8 mouse cellular contexts compared by ENCODE assay signal in the genomic region with DNA sequence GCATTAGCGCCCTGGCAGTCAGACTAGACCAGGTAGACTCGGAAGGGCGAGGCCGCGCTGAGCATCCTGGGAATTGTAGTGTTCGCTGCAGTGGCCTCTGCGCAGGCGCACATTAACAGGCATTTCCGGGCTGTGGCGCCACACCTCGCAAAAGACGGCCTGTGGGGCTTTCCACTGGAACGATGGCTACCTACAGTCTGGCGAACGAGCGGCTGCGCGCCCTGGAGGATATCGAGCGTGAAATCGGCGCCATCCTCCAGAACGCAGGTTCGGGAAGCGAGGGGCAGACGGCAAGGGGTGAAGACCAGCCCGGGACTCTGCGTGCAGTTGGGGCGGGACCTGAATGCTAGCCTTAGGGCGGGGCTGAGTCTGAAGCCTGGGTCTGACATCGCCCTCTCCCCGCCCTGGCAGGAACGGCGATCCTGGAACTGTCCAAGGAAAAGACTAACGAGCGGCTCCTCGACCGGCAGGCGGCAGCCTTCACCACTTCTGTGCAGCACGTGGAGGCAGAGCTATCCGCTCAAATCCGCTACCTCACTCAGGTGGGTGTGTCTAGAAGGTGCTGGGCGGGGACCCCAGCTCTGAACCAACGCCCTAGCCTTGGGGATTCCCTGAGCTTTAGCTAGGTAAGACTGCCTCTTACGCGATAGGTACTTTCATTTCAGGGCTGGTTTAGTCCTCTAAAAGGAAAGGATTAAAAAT. TPM values are rescaled to one million over a fixed set of nuclear protein-coding genes. Genes with fewer than 3 reads are reported as not detected.
A peak's percentile ranks its signal among the peaks of the same experiment; 100 is the strongest.
DNase-seq lines count a peak whose midpoint lies in the region; ATAC-seq lines count a peak whose summit lies in the region.

Gene Med11, plus strand, starts transcription at position 123 of the 702 bp plus-strand sequence.

- peak; percentile 89 to 94 for DNase-seq in adrenal gland, adult 18-20 months (ENCODE audit: low spot score in 2 of 2)
- peak; percentile 97 for DNase-seq in embryo, embryonic 11 days
- DNase-seq in gastrocnemius, postnatal 25 days: peak; percentile 96
- DNase-seq in intestine, embryonic 14.5 days (ENCODE audit: low spot score): peak; percentile 98
- peak; percentile 95 to 96 for DNase-seq in left cerebral cortex, postnatal 14 days (ENCODE audit: low spot score in 2 of 2)
- peak; percentile 96 for DNase-seq in mesoderm, embryonic 11.5 days (ENCODE audit: low read depth, low spot score)
- DNase-seq in right cerebral cortex, postnatal 36 days (ENCODE audit: low spot score in 2 of 2): peak; percentile 93 to 95
- peak; percentile 99 for DNase-seq in yolk sac, embryonic 10.5 days (ENCODE audit: low spot score)

- H3K4me1 ChIP-seq in intestine, embryonic 14.5 days (replicated peaks; ENCODE audit: control insufficient read depth, insufficient read depth, low read length): peaks cover 16% of the 10 kb centered on the region

- H3K4me2 ChIP-seq in intestine, embryonic 14.5 days (ENCODE audit: low read length): peak within 1 kb of the TSS; percentile 73

- H3K4me3 ChIP-seq in intestine, embryonic 14.5 days (ENCODE audit: low read depth, low read length): peak within 1 kb of the TSS; percentile 57

- intact Hi-C loops in left cerebral cortex, postnatal 14 days (cut with DNase I): loop anchor here (5.0 kb wide), 1 partner anchor 55 kb away; the partner anchor contains the start of gene Tm4sf5

- no peaks in the 10 kb centered on the region for H3K9me3 ChIP-seq in intestine, embryonic 14.5 days (ENCODE audit: control insufficient read depth, low read length)

- peak; percentile 98 for ATAC-seq in intestine, embryonic 14.5 days (replicated peaks; ENCODE audit: low FRiP score, low TSS enrichment, low read depth)

- peak within 1 kb of the TSS; percentile 61 for H3K9ac ChIP-seq in intestine, embryonic 14.5 days (ENCODE audit: low read length)

- WGBS in intestine, embryonic 14.5 days: under 1% methylated on average over 46 of the region's 46 CpGs

- peaks cover 13% of the 10 kb centered on the region; the same call in 1 of the 2 replicates for H3K36me3 ChIP-seq in intestine, embryonic 14.5 days (ENCODE audit: control insufficient read depth, insufficient read depth, low read length)

- no peaks in the 10 kb centered on the region for H3K27me3 ChIP-seq in intestine, embryonic 14.5 days (replicated peaks; ENCODE audit: control insufficient read depth, insufficient read depth, low read length)

- H3K27ac ChIP-seq in intestine, embryonic 14.5 days (ENCODE audit: low read depth): peak within 1 kb of the TSS; percentile 92

RNA-seq across cellular contexts. Expression of gene Med11, which starts in this region (rescaled TPM):
- total RNA-seq in adrenal gland, adult 18-20 months (2021): 10 to 100 TPM; 17.0 to 18.0 TPM
- 1 to 10 TPM; 5.6 to 6.2 TPM for total RNA-seq in gastrocnemius, postnatal 25 days (2021)
- 50.7 and 51.6 TPM in 2 replicates for polyA plus RNA-seq in intestine, embryonic 14.5 days (2014; fragmentation: Nextera tagmentation; extraction: Ambion mirVana)
- total RNA-seq in left cerebral cortex, postnatal 14 days (2021): 10 to 100 TPM; 14.4 to 15.9 TPM

Comparison
In these comparisons a context has a peak if more than half of its experiments do, and no peak if none do; other contexts are left out.
1. Peak in every context shown above with its lines: DNase-seq, ATAC-seq, H3K4me3 ChIP-seq and H3K27ac ChIP-seq.